Mouse (Mus musculus): ENCODE results near the gene Arfrp1.
A peak's percentile ranks its signal among the peaks of the same experiment; 100 is the strongest.

The Arfrp1 gene

GRCm38 (mm10) chr2:181364860-181365596 is at the start of gene Arfrp1, which contains the start of gene Zgpat:
Gene Arfrp1 (minus strand): TSS chr2:181365404.
Gene Zgpat (plus strand): TSS chr2:181364928.
- DNase-seq (ENCODE audit: extremely low read depth, low read depth), result peak; percentile 61

- no peak for DNase-seq (ENCODE audit: extremely low read depth, low read depth)
Measured at GRCm38 (mm10) chr2:181413141-181413540, 47.9 kb upstream of the Arfrp1 start.

DNA sequence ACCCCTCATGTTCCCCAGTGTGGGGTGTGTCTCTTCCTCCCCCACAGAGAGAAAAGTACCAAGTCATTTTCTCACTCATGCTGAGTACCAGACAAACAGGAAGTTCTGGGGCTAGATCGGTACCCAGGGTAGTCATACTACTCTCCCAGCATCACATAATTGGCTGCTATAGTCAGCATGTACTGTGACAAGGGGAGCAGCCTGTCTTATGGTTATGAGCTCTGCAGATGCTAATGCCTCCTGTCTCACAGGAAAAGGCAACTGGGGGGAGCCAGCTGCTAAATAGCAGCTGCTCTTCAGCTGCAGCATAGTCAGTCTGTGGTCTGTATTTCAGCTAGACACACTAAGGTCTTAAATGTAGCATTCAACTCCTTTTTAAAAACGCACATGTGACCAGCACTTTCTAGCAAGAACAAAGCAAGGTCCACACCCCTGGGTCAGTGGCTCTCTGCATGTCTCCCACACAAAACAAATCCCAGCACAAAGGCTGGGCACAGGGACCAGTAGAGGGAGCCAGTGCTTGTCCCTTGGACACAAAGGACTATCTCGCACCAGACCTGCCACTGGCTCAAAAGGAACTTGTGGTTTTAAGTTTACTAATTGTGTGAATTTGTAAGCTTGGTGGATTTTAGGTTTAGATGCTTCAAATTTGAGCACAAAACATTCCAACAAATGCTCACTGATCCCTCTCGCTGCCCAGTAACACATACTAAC is 45.7 kb upstream of the Arfrp1 start:
- DNase-seq (ENCODE audit: extremely low read depth, low read depth), result peak; percentile 39

DNA sequence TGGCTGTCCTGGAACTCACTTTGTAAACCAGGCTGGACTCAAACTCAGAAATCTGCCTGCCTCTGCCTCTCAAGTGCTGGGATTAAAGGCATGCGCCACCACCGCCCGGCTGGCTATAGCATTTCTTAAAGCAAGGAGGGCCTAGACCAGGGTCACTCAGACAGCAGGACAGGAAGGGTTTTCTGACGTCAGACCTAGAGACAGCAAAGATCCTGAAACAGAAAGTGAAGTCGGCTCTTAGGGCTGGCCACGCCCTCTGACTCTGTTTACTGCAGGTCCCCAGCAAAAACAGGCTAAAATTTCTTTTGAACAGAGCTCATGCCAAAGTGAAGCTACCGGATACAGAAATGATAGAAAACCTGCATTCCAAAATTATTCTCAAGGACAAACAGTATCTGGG is 44.4 kb upstream of the Arfrp1 start:
- no peak for DNase-seq (ENCODE audit: extremely low read depth, low read depth)

- DNase-seq (ENCODE audit: extremely low read depth, low read depth), result no peak
Measured at GRCm38 (mm10) chr2:181403722-181404121, 38.5 kb upstream of the Arfrp1 start.

GRCm38 (mm10) chr2:181401497-181401896 is 36.3 kb upstream of the Arfrp1 start:
- DNase-seq (ENCODE audit: extremely low read depth, low read depth), result no peak

DNA sequence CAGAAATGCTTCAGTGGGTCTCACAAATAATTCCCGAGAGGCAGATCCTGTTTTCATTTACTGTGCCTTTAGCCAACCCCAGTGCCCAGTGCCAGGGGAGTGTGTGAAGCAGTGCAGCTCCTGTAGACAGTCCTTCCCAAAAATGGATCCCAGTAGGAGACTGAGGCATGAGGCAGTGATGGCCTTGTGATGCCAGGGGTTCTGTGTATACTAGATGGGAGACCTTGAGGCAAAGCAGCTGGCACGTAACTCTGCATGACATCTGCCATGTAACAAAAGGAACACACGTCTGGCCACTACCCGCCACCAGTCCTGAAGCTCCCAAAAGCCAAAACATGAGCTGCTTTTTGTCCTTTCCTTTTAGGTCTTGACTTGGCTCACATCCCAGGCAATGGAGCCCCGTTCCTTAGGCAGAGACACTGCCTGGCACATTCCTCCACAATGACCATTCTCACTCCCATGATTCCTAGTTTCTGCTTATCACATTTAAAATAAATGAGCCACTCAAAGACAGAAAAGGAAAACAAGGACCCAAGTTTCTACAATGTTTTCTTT is 32.1 kb upstream of the Arfrp1 start:
- DNase-seq (ENCODE audit: extremely low read depth, low read depth), result no peak

DNA sequence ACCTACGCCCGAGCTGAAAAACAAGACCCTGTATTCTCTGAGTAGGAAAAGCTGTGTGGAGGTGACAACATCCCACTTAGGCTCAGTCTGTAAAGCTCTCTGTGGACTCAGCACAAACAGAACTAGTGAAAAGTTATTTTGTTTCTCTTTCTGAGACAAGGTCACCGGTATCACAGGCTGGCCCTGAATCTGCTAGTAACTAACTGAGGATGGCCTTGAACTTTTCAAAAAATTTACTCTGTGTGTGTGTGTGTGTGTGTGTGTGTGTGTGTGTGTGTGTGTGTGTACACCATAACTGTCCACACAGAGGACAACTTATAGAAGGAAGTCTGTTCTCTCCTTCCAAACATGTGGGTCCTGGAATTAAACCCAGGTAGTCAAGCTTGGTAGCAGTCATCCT is 28.9 kb upstream of the Arfrp1 start:
- DNase-seq (ENCODE audit: extremely low read depth, low read depth), result no peak

GRCm38 (mm10) chr2:181392600-181393213 is 27.5 kb upstream of the Arfrp1 start:
- DNase-seq (ENCODE audit: extremely low read depth, low read depth), result peak; percentile 39

- no peak for DNase-seq (ENCODE audit: extremely low read depth, low read depth)
Measured at GRCm38 (mm10) chr2:181391541-181391940, 26.3 kb upstream of the Arfrp1 start.

DNA sequence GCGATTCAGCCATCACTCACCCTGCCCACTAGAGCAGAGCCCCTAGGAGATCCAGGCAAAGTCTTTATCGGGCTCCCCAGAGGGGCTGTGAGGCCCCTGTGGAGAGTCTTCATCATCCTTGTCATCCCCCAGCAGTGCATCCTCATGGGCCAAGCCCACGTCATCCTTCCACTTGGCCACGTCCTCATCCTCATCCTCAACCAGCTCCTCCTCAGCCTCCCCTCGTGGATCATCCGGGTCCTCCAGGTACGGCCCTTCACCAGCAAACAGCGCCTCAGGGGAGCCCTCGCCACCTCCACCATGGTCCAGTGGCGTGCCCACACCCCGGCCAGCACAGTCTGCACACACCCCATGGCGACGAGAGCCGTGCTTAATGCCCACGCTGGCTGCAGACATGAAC is 25.8 kb upstream of the Arfrp1 start:
- no peak for DNase-seq (ENCODE audit: extremely low read depth, low read depth)

DNA sequence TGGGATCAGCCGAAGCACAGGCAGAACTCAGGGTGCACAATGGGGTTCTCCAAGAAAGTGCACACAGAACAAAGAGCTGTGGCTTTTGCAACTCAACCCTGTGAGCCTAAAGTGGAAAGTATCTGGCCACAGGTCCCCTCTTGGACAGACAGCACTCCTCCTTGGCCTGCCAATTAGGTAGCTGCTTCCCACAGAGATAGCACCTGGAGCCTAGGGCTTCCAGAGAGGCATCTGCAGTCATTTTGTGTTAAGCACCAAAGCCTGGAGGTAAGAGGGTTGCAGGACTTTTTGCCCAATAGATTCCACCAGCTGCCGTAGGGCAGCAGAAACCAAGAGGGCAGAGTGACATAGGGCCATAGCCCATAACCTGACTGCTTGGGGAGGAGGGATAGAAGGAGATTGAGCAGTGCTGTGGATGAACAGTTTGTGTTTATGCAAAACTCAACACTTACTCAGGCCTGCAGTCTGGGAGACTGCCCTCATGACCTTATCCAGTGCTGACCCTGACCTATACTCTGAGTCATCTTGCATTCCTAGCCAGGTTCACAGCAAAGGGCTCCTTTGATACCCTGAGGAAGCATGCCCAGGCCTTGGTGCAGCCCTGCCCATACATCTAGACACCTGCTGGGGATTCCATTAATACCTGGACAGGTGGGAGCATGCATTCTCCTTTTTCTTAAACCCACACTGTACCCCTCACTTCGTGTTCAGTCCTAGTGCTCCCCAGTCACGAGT is 25.1 kb upstream of the Arfrp1 start:
- DNase-seq (ENCODE audit: extremely low read depth, low read depth), result no peak

DNA sequence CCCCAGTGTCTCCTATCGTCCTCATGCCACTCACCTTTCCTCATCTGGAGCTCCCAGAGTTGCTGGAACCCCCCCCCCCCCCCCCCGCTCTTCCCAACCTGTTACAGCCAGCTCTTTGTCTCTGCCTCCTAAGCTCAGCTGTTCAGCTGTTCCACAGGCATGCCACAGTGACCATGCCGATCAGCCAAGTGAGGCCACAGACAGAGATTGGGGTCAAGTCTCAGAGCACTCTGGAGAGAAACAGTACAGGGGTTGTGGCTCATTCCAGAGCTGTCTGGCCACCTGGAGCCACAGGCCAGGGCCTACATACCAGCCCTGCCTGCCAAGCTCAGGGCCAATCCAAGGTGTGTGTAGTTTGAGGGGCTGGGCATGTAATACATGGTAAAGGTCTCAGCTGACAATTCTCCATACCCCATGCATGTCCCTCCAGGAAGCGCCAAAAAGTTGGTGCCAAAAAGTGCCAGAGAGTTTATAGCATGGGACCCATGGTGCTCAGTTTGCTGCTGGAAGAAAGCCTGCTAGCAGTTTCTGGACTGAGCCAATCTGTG is 21.5 kb upstream of the Arfrp1 start:
- no peak for DNase-seq (ENCODE audit: extremely low read depth, low read depth)

DNA sequence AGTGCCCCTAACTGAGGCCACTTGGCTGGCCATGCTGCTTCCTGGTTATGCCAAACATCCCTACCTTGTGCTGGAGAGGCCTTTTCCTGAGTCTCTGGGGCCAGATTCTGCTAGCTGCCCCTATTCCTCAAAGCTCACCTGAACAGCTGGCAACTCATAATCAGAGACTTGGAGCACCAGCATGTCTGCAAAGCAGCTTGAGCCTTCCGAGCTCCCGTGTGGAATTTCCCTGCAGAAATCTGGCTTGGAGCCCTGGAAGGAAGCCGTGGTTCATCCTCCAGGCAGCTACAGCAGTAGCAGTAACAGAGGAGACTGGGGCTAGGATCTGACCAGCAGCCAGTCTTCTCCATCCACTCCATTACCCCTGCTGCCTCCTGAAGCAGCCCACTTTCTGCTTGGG is 20.7 kb upstream of the Arfrp1 start:
- DNase-seq (ENCODE audit: extremely low read depth, low read depth), result no peak

DNA sequence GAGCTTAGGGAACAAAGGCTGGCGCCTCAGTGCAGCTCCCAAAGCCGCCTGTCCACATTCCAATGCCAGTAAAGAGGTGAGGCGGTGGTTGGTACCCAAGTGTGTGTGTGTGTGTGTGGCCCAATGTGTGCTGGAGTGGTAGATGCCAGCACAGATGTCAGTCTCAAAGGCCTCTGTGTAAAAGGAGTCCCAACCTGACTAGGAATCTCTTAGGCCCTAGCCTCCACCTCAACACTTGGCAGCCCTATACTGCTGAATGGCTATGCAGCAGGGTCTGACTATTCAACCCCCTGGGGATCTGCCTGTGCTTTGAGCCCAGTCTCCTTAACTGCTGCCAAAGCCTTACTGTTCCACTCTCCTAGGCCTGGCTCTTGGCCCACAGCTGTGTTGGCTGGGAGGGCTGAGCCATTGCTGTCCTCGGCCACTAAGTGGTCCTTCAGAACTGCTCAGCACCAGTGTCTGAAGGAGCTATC is 19.8 kb upstream of the Arfrp1 start:
- DNase-seq (ENCODE audit: extremely low read depth, low read depth), result no peak

DNA sequence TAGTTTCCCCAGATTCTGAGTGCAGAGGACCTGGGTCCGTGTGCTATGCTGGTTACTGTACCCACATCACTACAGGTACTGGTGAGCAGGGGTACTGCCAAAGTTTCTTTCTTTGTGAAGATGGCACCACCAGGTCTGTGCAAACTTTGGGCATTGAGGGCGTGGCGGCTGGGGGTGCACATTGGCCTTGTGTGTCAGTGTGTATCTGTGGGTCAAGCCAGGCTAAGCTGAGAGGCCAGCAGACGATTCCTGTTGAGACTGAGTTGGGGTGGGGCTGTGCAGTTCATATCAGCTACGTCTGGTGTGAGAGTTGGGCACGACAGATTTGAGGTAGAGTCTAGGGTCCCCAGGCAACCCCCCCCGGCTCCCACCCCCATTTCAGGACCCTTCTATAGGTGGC is 19.3 kb upstream of the Arfrp1 start:
- no peak for DNase-seq (ENCODE audit: extremely low read depth, low read depth)

GRCm38 (mm10) chr2:181381631-181382306 is 16.6 kb upstream of the Arfrp1 start:
- DNase-seq (ENCODE audit: extremely low read depth, low read depth), result no peak

GRCm38 (mm10) chr2:181381107-181381506 is 15.9 kb upstream of the Arfrp1 start:
- DNase-seq (ENCODE audit: extremely low read depth, low read depth), result no peak

DNA sequence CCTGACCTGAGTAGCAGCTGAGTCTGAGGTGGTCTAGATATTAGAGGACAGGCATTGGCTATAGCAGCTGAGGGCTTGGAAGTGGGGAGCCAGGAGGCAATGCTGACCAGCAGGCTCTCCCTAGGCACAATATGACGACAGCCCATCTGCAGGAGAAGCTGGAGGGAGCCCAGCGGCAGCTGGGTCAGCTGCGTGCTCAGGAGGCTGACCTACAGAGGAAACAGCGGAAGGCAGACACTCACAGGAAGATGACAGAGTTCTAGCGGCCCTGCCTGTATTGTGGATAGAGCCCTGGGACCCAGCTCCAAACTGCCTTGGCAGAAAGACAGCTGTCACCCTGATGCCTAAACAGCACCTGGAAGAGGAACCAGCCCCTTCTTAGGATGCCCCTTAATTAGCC is 15.0 kb upstream of the Arfrp1 start:
- no peak for DNase-seq (ENCODE audit: extremely low read depth, low read depth)

DNA sequence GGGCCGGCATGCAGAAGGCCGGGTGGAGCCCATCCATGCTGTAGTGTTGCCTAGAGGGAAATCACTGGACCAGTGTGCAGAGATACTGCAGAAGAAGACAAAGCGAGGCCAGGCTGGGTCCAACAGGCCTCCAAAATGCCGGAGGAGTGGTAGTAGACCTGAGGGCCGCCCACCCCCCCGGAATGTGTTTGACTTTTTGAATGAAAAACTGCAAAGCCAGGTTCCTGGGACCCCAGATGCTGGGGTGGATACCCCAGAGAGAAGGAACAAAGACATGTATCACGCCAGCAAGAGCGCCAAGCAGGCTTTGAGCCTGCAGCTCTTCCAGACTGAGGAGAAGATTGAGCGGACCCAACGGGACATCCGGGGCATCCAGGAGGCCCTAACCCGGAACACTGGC is 14.6 kb upstream of the Arfrp1 start, which contains the start of gene Lime1:
Lime1 (plus strand) TSS at position 301 of the 400 bp plus-strand sequence.
- no peak for DNase-seq (ENCODE audit: extremely low read depth, low read depth)

Measured in MEL-GATA-1-ER (cell line).